8 mouse cellular contexts compared by ENCODE assay signal in the genomic region with DNA sequence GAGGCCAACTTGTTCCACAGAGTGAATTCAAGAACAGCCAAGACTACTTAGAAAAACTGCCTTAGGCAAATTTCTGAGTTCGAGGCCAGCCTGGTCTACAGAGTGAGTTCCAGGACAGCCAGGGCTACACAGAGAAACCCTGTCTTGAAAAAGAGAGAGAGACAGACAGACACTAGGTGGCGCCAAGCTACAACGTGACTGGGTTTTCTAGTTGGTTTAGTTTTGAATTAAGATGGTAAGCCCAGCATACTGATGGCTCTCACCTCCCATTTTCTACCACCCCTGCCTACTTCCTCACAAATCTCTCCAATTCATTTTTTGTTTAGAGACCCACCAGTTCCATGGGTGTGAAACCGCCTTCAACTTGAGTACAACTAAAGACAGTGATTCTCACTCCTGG.
DNase-seq lines count a peak whose midpoint lies in the region; ATAC-seq and TF ChIP-seq lines count a peak whose summit lies in the region.

No protein-coding gene starts in this region.

- no peaks in the 10 kb centered on the region for H3K4me1 ChIP-seq in heart, embryonic 12.5 days (replicated peaks)
- H3K4me1 ChIP-seq in lung, postnatal 0 days (ENCODE audit: insufficient read depth, low read depth, low read length), result no peaks in the 10 kb centered on the region

- no peaks in the 10 kb centered on the region for H3K9me3 ChIP-seq in heart, embryonic 12.5 days (replicated peaks)
- no peaks in the 10 kb centered on the region for H3K9me3 ChIP-seq in lung, postnatal 0 days (ENCODE audit: low read length)

- 0 out of 2 replicates have a peak, but pooled peaks have one; percentile 21 for TF ChIP-seq EP300 in lung, postnatal 0 days (IDR thresholded peaks at IDR 0.05)

- WGBS in heart, embryonic 12.5 days, result 31% methylated on average over 4 of the region's 4 CpGs
- WGBS in lung, postnatal 0 days, result 31% methylated on average over 4 of the region's 4 CpGs

- H3K4me3 ChIP-seq in heart, embryonic 12.5 days, result no peak overlapping the region
- no peak overlapping the region for H3K4me3 ChIP-seq in lung, postnatal 0 days (ENCODE audit: low read depth, low read length)

- 0 out of 2 replicates have a peak, but pooled peaks cover 2% of the 10 kb centered on the region for H3K36me3 ChIP-seq in heart, embryonic 12.5 days
- H3K36me3 ChIP-seq in lung, postnatal 0 days (ENCODE audit: insufficient read depth, low read length), result no peaks in the 10 kb centered on the region

- no peak overlapping the region for H3K27ac ChIP-seq in heart, embryonic 12.5 days (ENCODE audit: poor library complexity, severe bottlenecking)
- H3K27ac ChIP-seq in lung, postnatal 0 days (ENCODE audit: low read length), result no peak overlapping the region

- H3K9ac ChIP-seq in heart, embryonic 12.5 days, result no peak overlapping the region
- H3K9ac ChIP-seq in lung, postnatal 0 days (replicated peaks; ENCODE audit: low read depth), result no peak overlapping the region

- TF ChIP-seq CTCF in lung, postnatal 0 days (IDR thresholded peaks at IDR 0.05), result peak; percentile 86

- no peak overlapping the region for H3K4me2 ChIP-seq in heart, embryonic 12.5 days
- no peak overlapping the region for H3K4me2 ChIP-seq in lung, postnatal 0 days (replicated peaks; ENCODE audit: low read depth, low read length)

- no peaks in the 10 kb centered on the region for H3K27me3 ChIP-seq in heart, embryonic 12.5 days (replicated peaks)
- no peaks in the 10 kb centered on the region for H3K27me3 ChIP-seq in lung, postnatal 0 days (replicated peaks; ENCODE audit: insufficient read depth, low read length)

- no peak for ATAC-seq in heart, embryonic 12.5 days (ENCODE audit: insufficient number of reproducible peaks, low FRiP score)
- peak; percentile 65; the same call in 1 of the 2 replicates for ATAC-seq in granulocyte monocyte progenitor cell, adult 5-6 weeks (replicated peaks; ENCODE audit: poor library complexity, severe bottlenecking)
- peak; percentile 59 for ATAC-seq in lung, postnatal 0 days

- peak; percentile 95 for DNase-seq in heart, adult 11 months
- peak; percentile 67 to 74 for DNase-seq in adrenal gland, adult 18-20 months (ENCODE audit: low spot score in 2 of 2)
- peak; percentile 78 for DNase-seq in embryo, embryonic 11 days
- DNase-seq in layer of hippocampus, adult 18-20 months (ENCODE audit: low spot score in 2 of 2), result peak; percentile 38 to 86
- peak; percentile 78 for DNase-seq in lung, postnatal 0 days (ENCODE audit: low spot score)
- DNase-seq in right cerebral cortex, postnatal 14 days, result peak; percentile 77
